Mouse (Mus musculus) limb, embryonic 11.5 days (tissue): Measurements from ENCODE around the gene Mrps14. TPM values are rescaled to one million over a fixed set of nuclear protein-coding genes. Genes with fewer than 3 reads are reported as not detected.

Source experiments
- ATAC-seq: fragments of 200-750 bp; cut with Nextera tagmentation; 2 replicates; pipeline ENCODE4 v1.8.0; 2017; ENCODE audit warnings: low read depth; ENCODE audit not compliant: insufficient number of reproducible peaks, low FRiP score, low TSS enrichment
- DNase-seq: peaks from one replicate; pipeline ENCODE4 v3.0.0-alpha.2; 2015; ENCODE audit warnings: low spot score
- H3K27ac ChIP-seq: fragments of 300-500 bp; sonication (generic); replicated peaks from 2 replicates; pipeline ENCODE4 v1.5.1; 2014; ENCODE audit warnings: low read depth, mild to moderate bottlenecking, low read length
- H3K27me3 ChIP-seq: fragments of 300-500 bp; sonication (generic); 2 replicates; pipeline ENCODE4 v1.6.1; 2014; ENCODE audit warnings: mild to moderate bottlenecking, low read length, mixed read lengths; ENCODE audit not compliant: control insufficient read depth, insufficient read depth
- H3K36me3 ChIP-seq: fragments of 300-500 bp; sonication (generic); 2 replicates; pipeline ENCODE4 v1.6.1; 2014; ENCODE audit warnings: mild to moderate bottlenecking, low read length, moderate library complexity, mixed read lengths; ENCODE audit not compliant: control insufficient read depth, insufficient read depth
- H3K4me1 ChIP-seq: fragments of 300-500 bp; sonication (generic); 2 replicates; pipeline ENCODE4 v1.6.1; 2014; ENCODE audit warnings: low read length, mixed read lengths; ENCODE audit not compliant: control insufficient read depth, insufficient read depth
- H3K4me2 ChIP-seq: fragments of 300-500 bp; sonication (generic); 2 replicates; pipeline ENCODE4 v1.6.1; 2014; ENCODE audit warnings: low read depth, mild to moderate bottlenecking, moderate library complexity; ENCODE audit not compliant: severe bottlenecking
- H3K4me3 ChIP-seq: fragments of 300-500 bp; sonication (generic); 2 replicates; pipeline ENCODE4 v1.5.1; 2014; ENCODE audit warnings: low read depth, low read length
- H3K9ac ChIP-seq: fragments of 300-500 bp; sonication (generic); 2 replicates; pipeline ENCODE4 v1.6.1; 2014; ENCODE audit warnings: mild to moderate bottlenecking, low read length
- H3K9me3 ChIP-seq: fragments of 300-500 bp; sonication (generic); 2 replicates; pipeline ENCODE4 v1.6.1; 2016; ENCODE audit warnings: low read length; ENCODE audit not compliant: control insufficient read depth
- WGBS: fragments of 180-500 bp; shearing (Covaris S2); extraction: QIAGEN DNeasy Blood & Tissue Kit; methylation state at CpG from one replicate; pipeline ENCODE4 v1.1.7; 2014; 5-methylcytosine and 5-hydroxymethylcytosine counted together
- polyA plus RNA-seq: library from polyadenylated mRNA; unstranded; fragments of >200 nt; fragmentation: Nextera tagmentation; extraction: Ambion mirVana; gene quantifications from 2 replicates; pipeline ENCODE4 v1.2.1, GENCODE M21; 2014

Mrps14 gene
- polyA plus RNA-seq, 1 experiment from 2014 or later = 239 TPM

GRCm38 (mm10) chr1:160249786-160250185 is 54.8 kb downstream of the Mrps14 start:
- H3K4me2 ChIP-seq = no peak overlapping the region
- no peaks in the 10 kb centered on the region for H3K36me3 ChIP-seq
- no peaks in the 10 kb centered on the region for H3K4me1 ChIP-seq
- WGBS = 80% methylated on average over 3 of the region's 3 CpGs
- DNase-seq = no peak
- no peak overlapping the region for H3K9ac ChIP-seq
- H3K4me3 ChIP-seq = no peak overlapping the region
- no peak overlapping the region for H3K27ac ChIP-seq
- no peaks in the 10 kb centered on the region for H3K9me3 ChIP-seq
- no peak for ATAC-seq
- H3K27me3 ChIP-seq = no peaks in the 10 kb centered on the region

- Histone ChIP-seq H3K4me1 (no peaks in the 10 kb centered on the region), H3K4me2 (no peak overlapping the region), H3K27me3 (no peaks in the 10 kb centered on the region), H3K9me3 (no peaks in the 10 kb centered on the region), H3K9ac (no peak overlapping the region), H3K4me3 (no peak overlapping the region), H3K27ac (no peak overlapping the region), H3K36me3 (no peaks in the 10 kb centered on the region)
- ATAC-seq (no peak), DNase-seq (no peak)
- WGBS = 70% methylated on average over 4 of the region's 4 CpGs
Measured at GRCm38 (mm10) chr1:160250782-160251181, 55.8 kb downstream of the Mrps14 start.

- H3K4me2 ChIP-seq = no peak overlapping the region
Measured at GRCm38 (mm10) chr1:160251388-160252007, 56.5 kb downstream of the Mrps14 start.

More at GRCm38 (mm10) chr1:160251388-160252007, 56.5 kb downstream of the Mrps14 start:
- WGBS = 81% methylated on average over 5 of the region's 5 CpGs
- no peak overlapping the region for H3K4me3 ChIP-seq
- no peak for DNase-seq
- H3K4me1 ChIP-seq = no peaks in the 10 kb centered on the region
- H3K27ac ChIP-seq = no peak overlapping the region
- no peaks in the 10 kb centered on the region for H3K27me3 ChIP-seq
- no peak for ATAC-seq
- no peaks in the 10 kb centered on the region for H3K36me3 ChIP-seq
- H3K9me3 ChIP-seq = no peaks in the 10 kb centered on the region
- H3K9ac ChIP-seq = no peak overlapping the region

Other genes with a start within 250 kb of the Mrps14 start
- 2.3 and 3.2 TPM in 2 replicates for gene 4930523C07Rik, start 150.8 kb upstream of the Mrps14 start, polyA plus RNA-seq
- 0.20 TPM in 1 of 2 replicates, not detected in the other for gene Tnn, start 41.6 kb upstream of the Mrps14 start, polyA plus RNA-seq
- gene Cacybp, start 17.7 kb downstream of the Mrps14 start, polyA plus RNA-seq = 317 and 326 TPM in 2 replicates